Mouse (Mus musculus) adrenal gland (tissue): ENCODE measurements around the gene Dtd1.
"Not testable (repeated sequence)": the region's sequence is repeated elsewhere in the genome, so short reads cannot be mapped to it uniquely, and the experiment has no call there.

Experiments used
- intact Hi-C: fragments of 180-260 bp; cut with DNase I; formaldehyde crosslinking; loops from one replicate; pipeline ENCODE4 v1.15.1; 2025
- long read RNA-seq, 2 experiments: library from polyadenylated mRNA; unstranded; transcript quantifications; one replicate each; pipeline ENCODE4 v2.0.0; 2020; ENCODE audit warnings: borderline replicate concordance in 1 of 2; ENCODE audit not compliant: insufficient replicate concordance in 1 of 2

Dtd1 gene
- long read RNA-seq, experiment 1, transcript Dtd1-201 (6 exons, 1,350 nt): major isoform, 15 of 20 reads
- long read RNA-seq, experiment 1, partial matches to known transcripts: 5 of 20 reads
- long read RNA-seq, experiment 1, other reads (novel, unspliced or antisense): 0 of 20 reads
- long read RNA-seq, experiment 2, transcript Dtd1-201 (6 exons, 1,350 nt): major isoform, 34 of 45 reads
- long read RNA-seq, experiment 2, partial matches to known transcripts: 8 of 45 reads
- long read RNA-seq, experiment 2, other reads (novel, unspliced or antisense): 3 of 45 reads

DNA sequence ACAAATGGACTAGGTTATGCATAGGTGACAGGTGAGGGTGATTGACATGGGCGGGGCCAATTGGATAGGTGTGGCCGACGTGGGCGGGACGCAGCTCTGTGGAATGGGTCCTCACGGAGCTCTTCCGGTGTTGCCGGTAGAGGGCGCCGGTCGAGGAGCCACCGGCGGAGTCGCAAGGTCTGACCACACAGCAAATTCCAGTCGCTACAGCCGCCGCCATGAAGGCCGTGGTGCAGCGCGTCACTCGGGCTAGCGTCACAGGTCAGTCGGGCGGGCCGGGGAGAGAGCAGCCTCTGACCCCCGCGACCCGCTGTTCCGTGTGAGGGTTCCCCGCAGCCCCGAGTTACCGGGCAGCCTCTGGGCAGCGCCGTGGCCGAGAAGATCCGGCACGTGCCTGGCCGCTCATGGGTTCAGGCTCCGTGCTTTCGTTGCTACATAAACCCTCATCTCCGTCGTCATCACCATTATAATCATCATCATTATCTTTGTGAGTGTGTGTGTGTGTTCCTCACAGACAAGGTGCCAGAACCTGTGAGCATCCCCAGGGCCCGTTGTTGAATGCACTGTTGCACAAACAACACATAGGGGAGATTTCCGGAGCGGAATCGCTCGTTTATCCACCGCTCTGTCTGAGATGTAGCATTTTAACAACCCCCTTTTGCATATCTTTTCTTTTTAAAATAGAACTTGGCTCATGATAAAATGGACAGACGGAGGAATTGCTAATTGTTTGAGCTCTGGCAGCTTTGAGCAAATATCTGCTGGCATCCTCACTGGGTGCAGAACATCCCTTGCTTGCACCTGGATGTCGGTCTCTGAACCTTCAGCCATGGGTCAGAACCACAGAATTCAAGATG lies at the start of gene Dtd1:
Dtd1 (plus strand) TSS at position 67 of the 857 bp plus-strand sequence.
- intact Hi-C loops: loop anchor here (2.0 kb wide), 1 partner anchor 43 kb away; the partner anchor contains the start of gene Sec23b

DNA sequence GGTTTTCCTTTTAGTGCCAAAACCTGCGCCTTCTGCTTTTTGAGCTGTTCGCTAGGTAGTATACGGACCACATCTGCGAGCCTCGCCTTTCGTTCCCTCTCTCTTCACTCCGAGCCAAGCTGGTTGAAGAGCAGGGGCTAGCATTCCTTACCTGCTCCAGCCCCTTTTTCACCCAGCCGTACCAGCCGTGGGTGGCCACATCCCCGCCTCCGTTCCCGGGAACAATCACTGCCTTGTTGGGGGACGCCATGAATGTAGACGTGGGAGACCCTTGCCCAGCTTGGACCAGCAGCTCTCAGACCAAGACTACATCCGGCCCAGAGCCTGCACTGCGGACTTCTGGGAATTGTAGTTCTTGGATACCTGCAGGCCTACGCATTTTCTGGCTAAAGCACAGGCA lies 49.2 kb upstream of the Dtd1 start, which contains the start of gene Rbbp9:
Rbbp9 (minus strand) TSS at position 341 of the 400 bp plus-strand sequence.
- intact Hi-C loops: no loop called here

DNA sequence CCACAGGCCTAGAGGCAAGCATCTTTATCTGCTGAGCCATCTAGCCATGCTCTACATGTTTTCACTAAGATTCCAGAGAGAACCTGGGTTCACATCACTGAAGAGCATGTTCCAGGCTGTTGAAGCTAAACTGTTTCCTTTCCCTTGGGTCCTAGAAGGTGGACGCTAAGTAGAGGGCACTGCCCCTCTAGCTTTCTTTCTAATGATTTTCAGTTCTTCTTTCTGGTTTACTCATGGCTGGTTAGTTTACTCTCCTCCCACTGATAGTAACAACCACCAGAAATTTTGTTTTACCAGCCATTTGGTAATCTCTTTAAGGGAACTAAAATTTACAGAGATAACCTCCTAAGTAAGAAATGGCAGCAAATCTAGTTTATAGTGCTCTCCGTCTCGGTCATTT lies 45.8 kb upstream of the Dtd1 start:
- intact Hi-C loops: no loop called here

DNA sequence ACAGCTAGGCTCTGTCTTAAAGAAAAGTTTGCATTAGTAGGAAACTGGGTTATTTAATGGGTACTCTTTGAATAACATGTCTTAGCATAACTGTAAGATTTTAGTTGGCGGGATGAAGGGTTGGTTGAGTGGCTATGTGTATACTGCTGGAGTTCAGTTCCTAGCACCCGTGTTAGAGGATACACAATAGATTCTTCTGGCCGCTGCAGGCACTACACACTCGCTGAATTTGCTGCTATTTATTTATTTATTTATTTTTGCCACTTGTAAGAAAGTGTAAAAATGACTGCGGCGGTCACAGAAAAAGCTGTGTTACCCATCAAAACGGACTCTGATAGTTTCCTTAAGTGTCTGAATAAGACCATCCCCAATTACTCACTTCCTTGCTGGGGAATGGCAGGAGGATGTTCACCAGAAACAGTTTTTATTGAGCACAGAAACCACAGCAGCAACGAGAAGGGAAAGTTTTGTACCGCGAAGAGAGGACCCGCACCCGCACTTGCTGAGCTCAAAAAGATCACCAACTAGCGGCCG lies 44.3 kb upstream of the Dtd1 start:
- intact Hi-C loops: no loop called here

DNA sequence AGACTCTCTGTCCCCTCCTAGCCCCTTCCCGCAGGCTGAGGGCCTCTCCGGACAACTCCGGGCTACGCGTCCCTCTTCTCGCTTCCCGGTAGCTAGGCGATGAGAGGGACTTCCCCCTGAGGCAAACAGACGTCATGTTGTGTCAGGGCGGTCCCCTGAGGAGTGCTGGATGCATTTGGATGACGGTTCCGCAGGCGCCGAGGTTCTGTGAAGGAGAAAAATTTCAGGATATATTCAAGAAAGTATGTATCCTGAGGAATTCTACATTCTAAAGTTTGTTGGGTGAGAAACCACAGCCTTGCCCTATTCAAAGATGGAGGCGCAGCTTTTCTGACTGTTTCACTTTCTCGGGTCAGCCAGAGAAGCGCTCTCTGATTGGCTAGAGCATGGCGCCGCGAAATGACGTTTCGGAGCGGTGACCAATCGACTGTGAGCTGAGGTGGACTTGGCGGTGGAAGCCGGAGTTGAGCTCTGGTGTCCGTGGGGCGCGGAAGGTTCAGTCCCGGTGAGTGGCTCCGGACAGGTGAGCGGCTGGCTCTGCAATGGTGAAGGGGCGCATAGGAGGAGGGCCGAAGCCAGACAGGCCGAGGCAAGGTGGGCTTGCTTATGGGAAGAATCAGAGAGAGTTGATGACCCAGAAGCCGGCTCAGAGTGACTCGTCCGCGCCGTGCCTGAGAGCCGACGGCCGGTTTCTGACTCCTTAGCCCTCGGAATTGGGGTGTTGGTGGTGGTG lies 43.7 kb upstream of the Dtd1 start, which contains the start of gene Sec23b:
Sec23b (plus strand) TSS at position 410 of the 733 bp plus-strand sequence.
- intact Hi-C loops: loop anchor here (2.0 kb wide), 1 partner anchor 43 kb away; the partner anchor contains the start of gene Dtd1

DNA sequence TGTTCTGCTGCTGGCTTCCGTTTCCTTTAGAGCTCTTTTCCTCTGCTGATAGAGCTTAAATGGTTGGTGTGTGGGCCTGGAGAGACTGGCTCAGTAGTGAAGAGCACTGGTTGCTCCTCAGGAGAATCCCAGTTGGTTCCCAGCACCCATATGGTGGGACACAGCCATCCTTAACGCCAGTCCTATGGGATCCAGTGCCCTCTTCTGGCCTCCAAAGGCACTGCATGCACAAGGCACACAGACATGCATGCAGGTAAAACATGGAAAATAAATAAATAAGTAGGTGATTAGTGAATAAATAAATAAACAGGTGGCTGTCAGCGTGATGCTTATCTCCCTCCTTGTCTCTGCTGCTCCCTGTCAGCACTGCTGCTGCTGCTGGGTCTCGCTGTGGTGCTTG lies 11.0 kb upstream of the Dtd1 start:
- intact Hi-C loops: no loop called here

DNA sequence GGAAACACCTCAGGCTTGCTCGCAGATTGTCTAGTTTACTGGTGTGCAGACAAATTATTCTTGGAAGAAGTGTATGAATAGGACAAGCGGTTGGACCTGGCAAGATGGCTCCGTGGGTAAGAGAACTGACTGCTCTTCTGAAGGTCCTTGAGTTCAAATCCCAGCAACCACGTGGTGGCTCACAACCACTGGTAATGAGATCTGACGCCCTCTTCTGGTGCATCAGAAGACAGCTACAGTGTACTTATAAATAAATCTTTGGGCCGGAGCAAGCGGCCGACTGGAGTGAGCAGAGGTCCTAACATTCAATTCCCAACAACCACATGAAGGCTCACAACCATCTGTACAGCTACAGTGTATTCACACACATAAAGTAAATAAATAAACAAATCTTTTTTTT lies 6.7 kb upstream of the Dtd1 start:
- intact Hi-C loops: not testable (repeated sequence)

DNA sequence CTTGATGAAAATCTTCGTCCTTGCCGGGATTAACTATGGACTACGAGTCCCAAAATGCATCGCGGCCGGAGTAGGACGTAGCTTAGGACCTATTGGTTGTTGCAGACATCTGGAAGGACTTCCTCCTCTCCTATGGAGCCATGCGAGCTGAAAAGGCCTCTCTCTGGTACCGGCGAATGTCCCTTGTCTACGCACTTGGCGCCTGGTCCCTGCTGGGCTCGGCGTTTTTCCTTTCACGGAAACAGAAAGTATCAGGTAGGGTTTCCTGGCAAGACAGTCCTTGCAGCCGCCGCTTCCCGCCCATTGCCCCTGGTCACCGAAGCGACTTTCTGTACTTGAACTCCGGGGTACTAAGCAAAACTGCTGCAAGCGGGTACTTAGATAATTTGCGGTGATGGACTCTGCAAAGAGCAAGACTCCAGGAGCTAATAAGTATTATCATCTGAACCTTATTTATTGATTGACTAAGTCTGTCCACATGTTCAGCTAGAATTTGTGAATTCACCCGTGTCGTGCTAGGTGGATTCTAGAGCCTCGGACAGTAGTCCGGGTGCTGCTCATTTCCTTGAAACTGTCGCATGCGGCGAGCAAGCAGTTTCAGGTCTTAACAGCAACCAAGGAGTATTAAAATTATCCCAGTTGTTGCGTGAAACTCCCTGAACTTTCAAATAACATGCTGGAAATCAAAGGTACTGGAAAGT lies 5.6 kb upstream of the Dtd1 start, which contains the start of gene Smim26:
Smim26 (plus strand) TSS at position 104 of the 701 bp plus-strand sequence.
- intact Hi-C loops: no loop called here

DNA sequence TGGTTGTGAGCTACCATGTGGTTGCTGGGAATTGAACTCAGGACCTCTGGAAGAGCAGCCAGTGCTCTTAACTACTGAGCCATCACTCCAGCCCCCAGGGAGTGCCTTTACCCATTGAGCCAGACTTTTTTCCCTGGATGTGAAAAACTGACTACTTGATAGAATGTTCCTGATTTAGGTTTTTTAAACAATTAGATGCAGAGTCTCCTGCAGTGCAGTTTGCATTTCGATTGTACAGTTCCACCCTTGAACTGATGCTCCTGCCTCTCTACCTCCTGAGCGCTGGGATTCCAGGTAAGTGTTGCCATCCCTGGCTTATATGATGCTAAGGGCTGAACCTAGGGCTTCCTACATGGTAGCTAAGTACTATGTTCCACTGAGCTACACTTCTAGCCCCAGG lies 1.7 kb upstream of the Dtd1 start:
- intact Hi-C loops: loop anchor here (2.0 kb wide), 1 partner anchor 41 kb away; the partner anchor contains the start of gene Sec23b

DNA sequence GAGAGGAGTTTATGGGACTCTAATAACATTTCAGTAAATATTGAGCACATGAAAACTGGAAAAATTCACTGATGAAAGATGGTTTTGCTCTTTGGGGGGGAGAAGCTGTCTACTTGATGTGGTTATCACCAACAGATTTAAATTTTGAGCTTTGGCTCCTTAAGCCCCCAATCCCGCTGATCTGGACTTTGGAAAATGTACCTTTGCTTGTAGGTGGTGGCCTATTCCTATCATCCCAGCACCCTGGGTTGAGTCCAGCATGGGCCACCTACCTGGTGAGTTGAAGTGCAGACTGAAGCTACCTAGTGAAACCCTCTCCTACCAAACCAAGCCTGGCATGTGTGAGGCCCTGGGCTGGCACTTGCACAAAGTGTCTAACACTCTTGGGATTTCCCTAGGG lies 1.9 kb downstream of the Dtd1 start:
- intact Hi-C loops: no loop called here

DNA sequence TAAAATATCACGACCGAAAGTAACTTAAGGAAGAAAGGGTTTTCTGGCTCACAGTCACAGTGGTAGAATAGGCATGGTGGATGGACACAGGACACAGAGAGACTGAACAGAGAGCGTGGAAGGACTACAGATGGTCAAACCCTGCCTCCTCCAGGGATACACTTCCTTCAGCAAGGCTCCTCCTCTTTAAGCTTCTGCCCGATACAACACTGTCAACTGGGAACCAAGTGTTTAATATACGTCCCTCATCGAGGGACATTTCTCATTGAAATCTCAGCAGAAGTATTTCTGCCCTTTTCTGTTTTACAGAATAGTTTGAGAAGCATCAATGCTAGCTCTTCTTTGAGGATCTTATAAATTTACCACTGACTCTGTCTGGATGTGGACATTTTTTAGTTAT lies 14.3 kb downstream of the Dtd1 start:
- intact Hi-C loops: no loop called here

DNA sequence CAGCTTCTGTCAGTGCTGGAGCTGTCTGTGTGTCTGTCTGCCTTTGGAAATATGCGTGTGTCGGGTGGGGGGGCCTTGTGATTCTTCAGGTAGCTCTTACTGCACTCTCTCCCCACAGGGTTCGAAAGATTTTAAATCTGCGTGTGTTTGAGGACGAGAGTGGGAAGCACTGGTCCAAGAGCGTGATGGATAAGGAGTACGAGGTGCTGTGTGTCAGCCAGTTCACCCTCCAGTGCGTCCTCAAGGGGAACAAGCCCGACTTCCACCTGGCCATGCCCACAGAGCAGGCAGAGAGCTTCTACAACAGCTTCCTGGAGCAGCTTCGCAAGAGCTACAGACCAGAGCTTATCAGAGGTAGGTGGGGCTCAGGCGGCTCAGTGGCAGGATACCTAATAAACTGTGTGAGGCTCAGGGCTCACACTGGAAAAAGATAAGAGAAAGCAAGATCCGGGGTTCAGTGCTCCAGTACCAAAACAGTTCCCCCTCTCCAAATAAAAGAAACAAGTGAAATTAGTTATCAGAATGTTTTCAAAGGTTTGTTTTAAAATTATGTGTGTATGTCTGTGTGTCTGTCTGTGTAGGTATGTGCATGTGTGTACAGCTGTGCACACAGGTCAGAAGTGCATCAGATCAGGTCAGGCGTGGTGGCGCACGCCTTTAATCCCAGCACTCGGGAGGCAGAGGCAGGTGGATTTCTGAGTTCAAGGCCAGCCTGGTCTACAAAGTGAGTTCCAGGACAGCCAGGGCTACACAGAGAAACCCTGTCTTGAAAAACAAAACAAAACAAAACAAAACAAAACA lies 17.6 kb downstream of the Dtd1 start:
- intact Hi-C loops: no loop called here

DNA sequence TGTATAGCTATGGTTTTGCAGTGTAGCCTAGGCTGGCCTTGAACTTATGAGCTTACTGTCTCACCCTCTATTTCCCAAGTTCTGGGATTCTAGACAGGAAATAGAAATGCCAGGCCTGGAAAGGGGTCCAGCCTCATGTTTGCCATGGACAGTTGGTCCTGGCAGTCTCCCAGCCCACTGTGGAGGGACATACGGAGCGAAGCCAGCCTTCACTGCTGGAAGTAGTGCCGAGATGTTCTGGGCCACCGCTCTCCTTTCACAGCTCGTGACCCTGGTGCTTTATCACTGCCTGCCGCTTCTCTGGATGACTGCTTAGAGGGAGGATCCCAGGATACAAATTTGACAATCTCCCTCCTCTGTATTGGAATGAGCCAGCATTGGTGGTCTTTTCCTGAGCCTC lies 21.8 kb downstream of the Dtd1 start:
- intact Hi-C loops: no loop called here

DNA sequence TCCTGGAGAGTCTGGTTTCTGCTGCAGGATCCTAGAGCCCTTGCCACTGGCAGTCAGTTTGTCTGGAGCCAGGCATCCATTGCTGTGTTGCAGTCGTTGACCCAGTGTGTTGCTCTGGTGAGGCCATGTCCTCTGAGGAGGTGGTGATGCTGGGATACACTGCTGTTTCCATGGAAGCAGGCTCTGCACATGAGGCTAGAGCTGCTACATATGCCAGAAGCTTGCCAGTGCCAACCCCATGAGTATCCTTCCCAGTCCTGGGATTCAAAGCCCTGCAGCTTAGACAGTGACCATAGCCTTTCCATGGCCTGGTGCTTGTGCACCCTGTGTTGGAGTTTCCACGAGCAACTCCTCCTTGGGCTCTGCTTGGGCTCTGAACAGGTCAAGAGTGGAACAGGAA lies 33.9 kb downstream of the Dtd1 start:
- intact Hi-C loops: loop anchor here (10.0 kb wide), 3 partner anchors 481 to 651 kb away; partner anchors contain the start of gene Slc24a3

DNA sequence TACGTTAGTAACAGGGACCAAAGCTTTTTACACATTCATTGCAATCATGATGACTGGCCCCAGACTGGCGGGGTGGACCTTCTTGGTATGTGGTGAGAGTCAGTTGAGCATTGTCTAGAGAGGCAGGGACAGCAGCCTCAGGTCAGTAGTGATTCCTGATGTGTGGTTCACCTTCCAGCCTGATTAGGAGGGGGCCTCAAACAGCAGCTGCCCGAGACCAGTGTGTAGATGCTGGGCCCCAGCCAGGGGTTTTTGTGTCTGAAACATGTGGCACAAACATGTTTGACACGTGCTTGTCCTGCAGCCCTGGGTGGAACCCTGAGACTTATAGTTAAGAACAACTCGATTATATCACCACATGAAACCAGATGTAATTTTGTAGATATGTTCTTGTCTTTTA lies 34.5 kb downstream of the Dtd1 start:
- intact Hi-C loops: loop anchor here (10.0 kb wide), 3 partner anchors 481 to 651 kb away; partner anchors contain the start of gene Slc24a3

DNA sequence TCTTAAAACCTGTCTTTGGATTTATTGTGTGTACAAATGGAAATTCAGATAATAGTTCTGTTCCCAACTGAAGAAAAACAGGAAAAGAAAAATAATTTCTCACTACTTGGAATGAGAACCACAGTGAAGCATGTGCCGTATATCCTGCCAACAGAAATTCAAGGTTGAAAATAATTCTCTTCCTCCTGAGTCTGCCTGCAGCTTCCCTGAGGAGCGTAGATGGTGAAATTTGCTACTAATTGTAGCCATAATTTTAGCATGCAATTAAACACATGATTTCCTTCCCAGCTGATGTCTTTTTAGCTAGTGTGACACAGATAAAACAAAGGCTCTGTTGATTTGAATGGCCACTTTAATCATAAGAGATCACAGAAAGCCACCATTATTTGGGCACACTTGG lies 35.0 kb downstream of the Dtd1 start:
- intact Hi-C loops: loop anchor here (5.0 to 10.0 kb wide), 4 partner anchors 480 to 953 kb away; partner anchors contain the start of gene Slc24a3

DNA sequence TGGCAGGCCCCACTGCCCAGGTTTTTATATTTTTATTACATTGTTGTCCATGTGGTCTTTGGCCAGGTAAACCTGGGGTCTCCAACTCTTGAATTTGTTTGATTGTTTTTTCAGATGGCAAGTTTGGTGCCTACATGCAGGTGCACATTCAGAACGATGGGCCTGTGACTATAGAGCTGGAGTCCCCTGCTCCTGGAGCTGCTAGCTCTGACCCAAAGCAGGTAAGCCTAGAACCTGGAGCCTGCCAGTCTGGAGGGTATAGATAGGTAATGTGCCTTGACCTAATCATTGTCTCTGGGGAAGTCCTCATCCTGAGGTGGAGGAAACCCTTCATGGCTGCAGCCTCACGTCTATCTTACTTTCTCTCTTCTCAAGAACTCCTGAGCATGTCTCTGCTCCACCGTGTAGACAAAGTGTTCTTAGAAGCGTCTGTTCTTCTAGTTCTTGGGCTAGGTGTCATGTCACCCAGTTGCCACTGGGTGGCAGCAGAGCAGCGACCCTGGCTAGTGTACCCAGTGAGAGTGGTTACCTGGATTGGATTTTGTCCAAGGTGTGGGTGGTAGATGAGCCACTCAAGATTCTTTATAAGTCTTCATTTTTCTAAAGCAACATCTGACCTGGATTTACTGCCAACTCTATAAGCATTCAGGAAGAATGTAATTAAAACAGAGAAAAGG lies 36.1 kb downstream of the Dtd1 start:
- intact Hi-C loops: loop anchor here (2.0 to 10.0 kb wide), 5 partner anchors 233 to 952 kb away; partner anchors contain the start of gene Slc24a3

DNA sequence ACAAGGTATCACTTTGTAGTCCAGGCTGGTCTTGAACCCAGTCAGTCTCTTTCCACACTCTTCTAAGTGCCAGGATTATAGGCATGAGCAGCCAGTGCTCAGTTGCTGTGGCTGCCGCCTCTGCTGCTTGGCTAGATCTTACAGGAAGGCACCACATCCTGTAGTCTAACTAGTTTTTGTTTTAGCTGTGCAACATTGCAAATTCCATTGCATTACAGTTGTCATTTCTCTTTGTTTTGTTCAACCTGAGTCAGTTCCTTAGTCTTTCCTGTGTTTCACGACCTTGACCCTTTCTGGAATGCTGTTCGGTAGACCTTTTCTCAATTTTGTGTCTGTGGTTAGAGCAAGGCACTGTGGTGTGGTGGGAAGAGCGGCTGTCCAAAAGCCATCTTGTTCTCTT lies 37.5 kb downstream of the Dtd1 start:
- intact Hi-C loops: loop anchor here (2.0 to 10.0 kb wide), 5 partner anchors 232 to 950 kb away; partner anchors contain the start of gene Slc24a3
